Mouse (Mus musculus): ENCODE measurements around the gene Bmper. TPM values are rescaled to one million over a fixed set of nuclear protein-coding genes. Genes with fewer than 3 reads are reported as not detected.

Bmper gene
- polyA plus RNA-seq, 1 experiment from 2014 or later: 10.9 TPM

- Histone ChIP-seq H3K27me3 (ENCODE audit: control insufficient read depth, insufficient read depth, low read length) (no peaks in the 10 kb centered on the region), H3K27ac (ENCODE audit: low read depth, low read length) (no peak overlapping the region), H3K4me1 (ENCODE audit: control insufficient read depth, insufficient read depth, low read length) (no peaks in the 10 kb centered on the region), H3K9me3 (replicated peaks; ENCODE audit: control insufficient read depth, low read length) (no peaks in the 10 kb centered on the region), H3K4me2 (no peak overlapping the region), H3K9ac (ENCODE audit: low read depth, low read length) (no peak overlapping the region), H3K4me3 (ENCODE audit: low read depth, low read length) (no peak overlapping the region), H3K36me3 (ENCODE audit: control insufficient read depth, insufficient read depth, low read length) (no peaks in the 10 kb centered on the region)
- no peak for ATAC-seq (replicated peaks; ENCODE audit: insufficient number of reproducible peaks, low FRiP score, low TSS enrichment)
- 95% methylated on average over 3 of the region's 3 CpGs for WGBS (ENCODE audit: insufficient replicate concordance)
Observed at GRCm38 (mm10) chr9:23261834-23262233, 39.0 kb downstream of the Bmper start.

GRCm38 (mm10) chr9:23262851-23263250 lies 40.0 kb downstream of the Bmper start:
- no peak overlapping the region for H3K4me3 ChIP-seq (ENCODE audit: low read depth, low read length)
- no peak overlapping the region for H3K27ac ChIP-seq (ENCODE audit: low read depth, low read length)
- no peak overlapping the region for H3K4me2 ChIP-seq
- H3K4me1 ChIP-seq (ENCODE audit: control insufficient read depth, insufficient read depth, low read length): peaks cover under 1% of the 10 kb centered on the region; the same call in 1 of the 2 replicates
- no peak overlapping the region for H3K9ac ChIP-seq (ENCODE audit: low read depth, low read length)
- WGBS (ENCODE audit: insufficient replicate concordance): 83% methylated on average over 7 of the region's 7 CpGs
- no peak for ATAC-seq (replicated peaks; ENCODE audit: insufficient number of reproducible peaks, low FRiP score, low TSS enrichment)
- no peaks in the 10 kb centered on the region for H3K9me3 ChIP-seq (replicated peaks; ENCODE audit: control insufficient read depth, low read length)
- no peaks in the 10 kb centered on the region for H3K27me3 ChIP-seq (ENCODE audit: control insufficient read depth, insufficient read depth, low read length)
- H3K36me3 ChIP-seq (ENCODE audit: control insufficient read depth, insufficient read depth, low read length): no peaks in the 10 kb centered on the region

- Histone ChIP-seq H3K4me1 (ENCODE audit: control insufficient read depth, insufficient read depth, low read length) (peaks cover 6% of the 10 kb centered on the region), H3K27ac (ENCODE audit: low read depth, low read length) (no peak overlapping the region), H3K36me3 (ENCODE audit: control insufficient read depth, insufficient read depth, low read length) (no peaks in the 10 kb centered on the region), H3K9ac (ENCODE audit: low read depth, low read length) (no peak overlapping the region), H3K27me3 (ENCODE audit: control insufficient read depth, insufficient read depth, low read length) (no peaks in the 10 kb centered on the region), H3K4me3 (ENCODE audit: low read depth, low read length) (no peak overlapping the region), H3K9me3 (replicated peaks; ENCODE audit: control insufficient read depth, low read length) (no peaks in the 10 kb centered on the region), H3K4me2 (no peak overlapping the region)
- ATAC-seq (replicated peaks; ENCODE audit: insufficient number of reproducible peaks, low FRiP score, low TSS enrichment): no peak
- WGBS (ENCODE audit: insufficient replicate concordance): 87% methylated on average over 4 of the region's 4 CpGs
Observed at GRCm38 (mm10) chr9:23264471-23264870, 41.6 kb downstream of the Bmper start.

GRCm38 (mm10) chr9:23268609-23269008 lies 45.7 kb downstream of the Bmper start:
- no peak for ATAC-seq (replicated peaks; ENCODE audit: insufficient number of reproducible peaks, low FRiP score, low TSS enrichment)
- no peak overlapping the region for H3K4me3 ChIP-seq (ENCODE audit: low read depth, low read length)
- no peak overlapping the region for H3K4me2 ChIP-seq
- 41% methylated on average over 7 of the region's 7 CpGs for WGBS (ENCODE audit: insufficient replicate concordance)
- no peak overlapping the region for H3K27ac ChIP-seq (ENCODE audit: low read depth, low read length)
- no peaks in the 10 kb centered on the region for H3K9me3 ChIP-seq (replicated peaks; ENCODE audit: control insufficient read depth, low read length)
- H3K4me1 ChIP-seq (ENCODE audit: control insufficient read depth, insufficient read depth, low read length): peaks cover 6% of the 10 kb centered on the region
- H3K9ac ChIP-seq (ENCODE audit: low read depth, low read length): no peak overlapping the region
- no peaks in the 10 kb centered on the region for H3K36me3 ChIP-seq (ENCODE audit: control insufficient read depth, insufficient read depth, low read length)
- no peaks in the 10 kb centered on the region for H3K27me3 ChIP-seq (ENCODE audit: control insufficient read depth, insufficient read depth, low read length)

- ATAC-seq (replicated peaks; ENCODE audit: insufficient number of reproducible peaks, low FRiP score, low TSS enrichment): no peak
- no peak overlapping the region for H3K4me2 ChIP-seq
- no peaks in the 10 kb centered on the region for H3K36me3 ChIP-seq (ENCODE audit: control insufficient read depth, insufficient read depth, low read length)
- H3K27ac ChIP-seq (ENCODE audit: low read depth, low read length): no peak overlapping the region
- H3K4me3 ChIP-seq (ENCODE audit: low read depth, low read length): no peak overlapping the region
- H3K9me3 ChIP-seq (replicated peaks; ENCODE audit: control insufficient read depth, low read length): no peaks in the 10 kb centered on the region
- H3K27me3 ChIP-seq (ENCODE audit: control insufficient read depth, insufficient read depth, low read length): no peaks in the 10 kb centered on the region
- peaks cover 6% of the 10 kb centered on the region for H3K4me1 ChIP-seq (ENCODE audit: control insufficient read depth, insufficient read depth, low read length)
- no peak overlapping the region for H3K9ac ChIP-seq (ENCODE audit: low read depth, low read length)
- 50% methylated on average over 2 of the region's 2 CpGs for WGBS (ENCODE audit: insufficient replicate concordance)
Observed at GRCm38 (mm10) chr9:23269087-23269486, 46.2 kb downstream of the Bmper start.

GRCm38 (mm10) chr9:23276244-23276643 lies 53.4 kb downstream of the Bmper start:
- Histone ChIP-seq H3K9me3 (replicated peaks; ENCODE audit: control insufficient read depth, low read length) (no peaks in the 10 kb centered on the region), H3K9ac (ENCODE audit: low read depth, low read length) (no peak overlapping the region), H3K27ac (ENCODE audit: low read depth, low read length) (no peak overlapping the region), H3K4me1 (ENCODE audit: control insufficient read depth, insufficient read depth, low read length) (no peaks in the 10 kb centered on the region), H3K4me2 (no peak overlapping the region), H3K4me3 (ENCODE audit: low read depth, low read length) (no peak overlapping the region), H3K36me3 (ENCODE audit: control insufficient read depth, insufficient read depth, low read length) (no peaks in the 10 kb centered on the region), H3K27me3 (ENCODE audit: control insufficient read depth, insufficient read depth, low read length) (no peaks in the 10 kb centered on the region)
- 81% methylated on average over 4 of the region's 4 CpGs for WGBS (ENCODE audit: insufficient replicate concordance)
- ATAC-seq (replicated peaks; ENCODE audit: insufficient number of reproducible peaks, low FRiP score, low TSS enrichment): no peak

- no peak overlapping the region for H3K9ac ChIP-seq (ENCODE audit: low read depth, low read length)
- H3K27ac ChIP-seq (ENCODE audit: low read depth, low read length): no peak overlapping the region
- no peak overlapping the region for H3K4me3 ChIP-seq (ENCODE audit: low read depth, low read length)
- ATAC-seq (replicated peaks; ENCODE audit: insufficient number of reproducible peaks, low FRiP score, low TSS enrichment): no peak
- 86% methylated on average over 4 of the region's 4 CpGs for WGBS (ENCODE audit: insufficient replicate concordance)
- H3K27me3 ChIP-seq (ENCODE audit: control insufficient read depth, insufficient read depth, low read length): no peaks in the 10 kb centered on the region
- H3K4me1 ChIP-seq (ENCODE audit: control insufficient read depth, insufficient read depth, low read length): no peaks in the 10 kb centered on the region
- H3K4me2 ChIP-seq: no peak overlapping the region
- no peaks in the 10 kb centered on the region for H3K9me3 ChIP-seq (replicated peaks; ENCODE audit: control insufficient read depth, low read length)
- H3K36me3 ChIP-seq (ENCODE audit: control insufficient read depth, insufficient read depth, low read length): no peaks in the 10 kb centered on the region
Observed at GRCm38 (mm10) chr9:23284940-23285460, 62.1 kb downstream of the Bmper start.

- Histone ChIP-seq H3K4me2 (no peak overlapping the region), H3K4me1 (ENCODE audit: control insufficient read depth, insufficient read depth, low read length) (no peaks in the 10 kb centered on the region), H3K9ac (ENCODE audit: low read depth, low read length) (no peak overlapping the region), H3K9me3 (replicated peaks; ENCODE audit: control insufficient read depth, low read length) (no peaks in the 10 kb centered on the region), H3K27me3 (ENCODE audit: control insufficient read depth, insufficient read depth, low read length) (no peaks in the 10 kb centered on the region), H3K4me3 (ENCODE audit: low read depth, low read length) (no peak overlapping the region), H3K27ac (ENCODE audit: low read depth, low read length) (no peak overlapping the region), H3K36me3 (ENCODE audit: control insufficient read depth, insufficient read depth, low read length) (no peaks in the 10 kb centered on the region)
- 77% methylated on average over 3 of the region's 3 CpGs for WGBS (ENCODE audit: insufficient replicate concordance)
- ATAC-seq (replicated peaks; ENCODE audit: insufficient number of reproducible peaks, low FRiP score, low TSS enrichment): no peak
Observed at GRCm38 (mm10) chr9:23293574-23293973, 70.7 kb downstream of the Bmper start.

GRCm38 (mm10) chr9:23295569-23295968 lies 72.7 kb downstream of the Bmper start:
- no peak overlapping the region for H3K27ac ChIP-seq (ENCODE audit: low read depth, low read length)
- no peak overlapping the region for H3K9ac ChIP-seq (ENCODE audit: low read depth, low read length)
- WGBS (ENCODE audit: insufficient replicate concordance): 81% methylated on average over 6 of the region's 6 CpGs
- no peak overlapping the region for H3K4me2 ChIP-seq
- peaks cover 4% of the 10 kb centered on the region; the same call in 1 of the 2 replicates for H3K4me1 ChIP-seq (ENCODE audit: control insufficient read depth, insufficient read depth, low read length)
- no peaks in the 10 kb centered on the region for H3K9me3 ChIP-seq (replicated peaks; ENCODE audit: control insufficient read depth, low read length)
- H3K27me3 ChIP-seq (ENCODE audit: control insufficient read depth, insufficient read depth, low read length): no peaks in the 10 kb centered on the region
- H3K36me3 ChIP-seq (ENCODE audit: control insufficient read depth, insufficient read depth, low read length): no peaks in the 10 kb centered on the region
- H3K4me3 ChIP-seq (ENCODE audit: low read depth, low read length): no peak overlapping the region
- no peak for ATAC-seq (replicated peaks; ENCODE audit: insufficient number of reproducible peaks, low FRiP score, low TSS enrichment)
